ENCODE assay signal across 19 mouse cellular contexts in genomic region chr12:44375956-44376355, GRCm38 (mm10). TPM values are rescaled to one million over a fixed set of nuclear protein-coding genes. Genes with fewer than 3 reads are reported as not detected.
DNase-seq lines count a peak whose midpoint lies in the region; ATAC-seq and TF ChIP-seq lines count a peak whose summit lies in the region.
"Had no signal": no experiment of that assay in that cellular context is flagged by ENCODE, and none has a peak within 500 bp of the region (broad histone marks: within the 10 kb centered on the region; RNA-seq: fewer than 3 reads in every experiment).

No protein-coding gene starts in this region.

- H3K4me3 ChIP-seq in forebrain, embryonic 15.5 days = no peak overlapping the region
- no peak overlapping the region for H3K4me3 ChIP-seq in forebrain, embryonic 12.5 days (replicated peaks)
- no peak overlapping the region for H3K4me3 ChIP-seq in midbrain, embryonic 13.5 days (replicated peaks)
- no peak overlapping the region for H3K4me3 ChIP-seq in midbrain, embryonic 15.5 days
- H3K4me3 ChIP-seq in forebrain, postnatal 0 days (ENCODE audit: low read depth, low read length) = no peak overlapping the region
- H3K4me3 ChIP-seq: heart, embryonic 12.5 days; lung, embryonic 15.5 days; midbrain, embryonic 10.5 days; neural tube, embryonic 12.5 days had no signal

- no peaks in the 10 kb centered on the region for H3K27me3 ChIP-seq in forebrain, embryonic 15.5 days
- no peaks in the 10 kb centered on the region for H3K27me3 ChIP-seq in forebrain, embryonic 12.5 days
- no peaks in the 10 kb centered on the region for H3K27me3 ChIP-seq in midbrain, embryonic 13.5 days
- H3K27me3 ChIP-seq in midbrain, embryonic 15.5 days (replicated peaks) = no peaks in the 10 kb centered on the region
- no peaks in the 10 kb centered on the region for H3K27me3 ChIP-seq in forebrain, postnatal 0 days (ENCODE audit: insufficient read depth, low read length)
- H3K27me3 ChIP-seq: heart, embryonic 12.5 days; lung, embryonic 15.5 days; neural tube, embryonic 12.5 days had no signal

- H3K9ac ChIP-seq in forebrain, embryonic 15.5 days (replicated peaks) = no peak overlapping the region
- H3K9ac ChIP-seq in forebrain, embryonic 12.5 days = no peak overlapping the region
- H3K9ac ChIP-seq in midbrain, embryonic 13.5 days (replicated peaks) = no peak overlapping the region
- no peak overlapping the region for H3K9ac ChIP-seq in midbrain, embryonic 15.5 days
- H3K9ac ChIP-seq in forebrain, postnatal 0 days = no peak overlapping the region
- H3K9ac ChIP-seq: heart, embryonic 12.5 days; liver, embryonic 14.5 days; lung, embryonic 15.5 days; neural tube, embryonic 12.5 days had no signal

- peaks cover 41% of the 10 kb centered on the region for H3K4me1 ChIP-seq in forebrain, embryonic 15.5 days
- peaks cover 15% of the 10 kb centered on the region for H3K4me1 ChIP-seq in forebrain, embryonic 12.5 days
- peaks cover 22% of the 10 kb centered on the region for H3K4me1 ChIP-seq in midbrain, embryonic 13.5 days (replicated peaks)
- H3K4me1 ChIP-seq in midbrain, embryonic 15.5 days = peaks cover 18% of the 10 kb centered on the region
- H3K4me1 ChIP-seq in forebrain, postnatal 0 days (ENCODE audit: insufficient read depth) = peaks cover 9% of the 10 kb centered on the region; the same call in 1 of the 2 replicates
- H3K4me1 ChIP-seq: heart, embryonic 12.5 days; lung, embryonic 15.5 days had no signal

- ATAC-seq in forebrain, embryonic 15.5 days (replicated peaks) = 0 out of 2 replicates have a peak, but pooled peaks have one; percentile 31
- no peak for ATAC-seq in forebrain, embryonic 12.5 days (ENCODE audit: low FRiP score)
- ATAC-seq in midbrain, embryonic 13.5 days = no peak
- ATAC-seq in midbrain, embryonic 15.5 days (replicated peaks) = no peak
- ATAC-seq in forebrain, postnatal 0 days = peak; percentile 18; the same call in 1 of the 2 replicates
- ATAC-seq in frontal cortex, adult (ENCODE audit: low TSS enrichment) = no peak

- DNase-seq in cerebellum, adult 9-11 months = peak; percentile 58
- DNase-seq in forebrain, postnatal 0 days = peak; percentile 62
- DNase-seq in thymus, postnatal 36 days = no peak
- DNase-seq: heart, adult 11 months; heart, postnatal 36 days; kidney, adult 2 months; kidney, postnatal 10 days; lung, postnatal 4 days had no signal

- no peak for TF ChIP-seq CTCF in forebrain, postnatal 0 days (IDR thresholded peaks at IDR 0.05; ENCODE audit: low read depth)

- no peaks in the 10 kb centered on the region for H3K36me3 ChIP-seq in forebrain, embryonic 15.5 days
- no peaks in the 10 kb centered on the region for H3K36me3 ChIP-seq in forebrain, embryonic 12.5 days (replicated peaks)
- no peaks in the 10 kb centered on the region for H3K36me3 ChIP-seq in midbrain, embryonic 13.5 days
- H3K36me3 ChIP-seq in midbrain, embryonic 15.5 days (replicated peaks) = no peaks in the 10 kb centered on the region
- H3K36me3 ChIP-seq in forebrain, postnatal 0 days (ENCODE audit: insufficient read depth) = no peaks in the 10 kb centered on the region
- H3K36me3 ChIP-seq: heart, embryonic 12.5 days; lung, embryonic 15.5 days; midbrain, embryonic 10.5 days; neural tube, embryonic 12.5 days had no signal

- WGBS in forebrain, embryonic 15.5 days = 43% methylated on average over 6 of the region's 6 CpGs
- WGBS in forebrain, embryonic 12.5 days = 77% methylated on average over 6 of the region's 6 CpGs
- WGBS in midbrain, embryonic 13.5 days = 69% methylated on average over 6 of the region's 6 CpGs
- WGBS in midbrain, embryonic 15.5 days = 52% methylated on average over 6 of the region's 6 CpGs
- 31% methylated on average over 6 of the region's 6 CpGs for WGBS in forebrain, postnatal 0 days

- H3K4me2 ChIP-seq in forebrain, embryonic 15.5 days (replicated peaks) = no peak overlapping the region
- no peak overlapping the region for H3K4me2 ChIP-seq in forebrain, embryonic 12.5 days
- no peak overlapping the region for H3K4me2 ChIP-seq in midbrain, embryonic 13.5 days (replicated peaks)
- no peak overlapping the region for H3K4me2 ChIP-seq in midbrain, embryonic 15.5 days
- no peak overlapping the region for H3K4me2 ChIP-seq in forebrain, postnatal 0 days (ENCODE audit: low read depth)
- H3K4me2 ChIP-seq: heart, embryonic 12.5 days; lung, embryonic 15.5 days; neural tube, embryonic 12.5 days had no signal

- no peaks in the 10 kb centered on the region for H3K9me3 ChIP-seq in forebrain, embryonic 15.5 days
- H3K9me3 ChIP-seq in forebrain, embryonic 12.5 days = no peaks in the 10 kb centered on the region
- no peaks in the 10 kb centered on the region for H3K9me3 ChIP-seq in midbrain, embryonic 13.5 days
- H3K9me3 ChIP-seq in midbrain, embryonic 15.5 days = no peaks in the 10 kb centered on the region
- no peaks in the 10 kb centered on the region for H3K9me3 ChIP-seq in forebrain, postnatal 0 days (ENCODE audit: low read length)
- H3K9me3 ChIP-seq: heart, embryonic 12.5 days; lung, embryonic 15.5 days; midbrain, embryonic 10.5 days; neural tube, embryonic 12.5 days had no signal

- peak overlapping the region; percentile 55 for H3K27ac ChIP-seq in forebrain, embryonic 15.5 days (replicated peaks)
- H3K27ac ChIP-seq in forebrain, embryonic 12.5 days = no peak overlapping the region
- peak overlapping the region; percentile 44 for H3K27ac ChIP-seq in midbrain, embryonic 13.5 days
- H3K27ac ChIP-seq in midbrain, embryonic 15.5 days = no peak overlapping the region
- no peak overlapping the region for H3K27ac ChIP-seq in forebrain, postnatal 0 days (ENCODE audit: low read depth, low read length)
- H3K27ac ChIP-seq: liver, embryonic 14.5 days; lung, embryonic 15.5 days; midbrain, embryonic 10.5 days; neural tube, embryonic 12.5 days had no signal

RNA-seq across cellular contexts. Expression of gene Nrcam, which starts 47.3 kb away (rescaled TPM):
- polyA plus RNA-seq in forebrain, embryonic 15.5 days (2015; fragmentation: Nextera tagmentation; extraction: Ambion mirVana) = 107 and 112 TPM in 2 replicates
- 90.1 and 92.3 TPM in 2 replicates for polyA plus RNA-seq in forebrain, embryonic 12.5 days (2016; fragmentation: Nextera tagmentation; extraction: Ambion mirVana)
- polyA plus RNA-seq in midbrain, embryonic 13.5 days (2015; fragmentation: Nextera tagmentation; extraction: Ambion mirVana) = 134 and 146 TPM in 2 replicates
- polyA plus RNA-seq in midbrain, embryonic 15.5 days (2015; fragmentation: Nextera tagmentation; extraction: Ambion mirVana) = 137 and 157 TPM in 2 replicates
- total RNA-seq in forebrain, postnatal 0 days (2014; rRNA removed) = 147 and 185 TPM in 2 replicates
- polyA plus RNA-seq in forebrain, postnatal 0 days (2015; fragmentation: Nextera tagmentation; extraction: Ambion mirVana) = 87.5 and 101 TPM in 2 replicates
- total RNA-seq: monocyte, adult 5-6 weeks had no signal

Comparison
In these comparisons a context has a peak if more than half of its experiments do, and no peak if none do; other contexts are left out.
1. ATAC-seq: peak in forebrain, embryonic 15.5 days (single experiment) and forebrain, postnatal 0 days (single experiment); none in forebrain, embryonic 12.5 days (single experiment), midbrain, embryonic 13.5 days (single experiment), midbrain, embryonic 15.5 days (single experiment) and frontal cortex, adult (single experiment).
2. H3K27ac ChIP-seq: peak in forebrain, embryonic 15.5 days (single experiment) and midbrain, embryonic 13.5 days (single experiment); none in forebrain, embryonic 12.5 days (single experiment), midbrain, embryonic 15.5 days (single experiment) and forebrain, postnatal 0 days (single experiment).
3. DNase-seq: peak in cerebellum, adult 9-11 months (single experiment) and forebrain, postnatal 0 days (single experiment); none in thymus, postnatal 36 days (0 of 2).